Mouse (Mus musculus) liver, embryonic 11.5 days (tissue): ENCODE measurements at regions not wholly inside any gene's neighbourhood (a gene's known extent, or its start where the extent isn't known, plus 50 kb on each side); places are given as distances from the start of the nearest gene placed in this dataset.

ENCODE experiments used
- ATAC-seq: fragments of 200-750 bp; cut with Nextera tagmentation; replicated peaks from 2 replicates; pipeline ENCODE4 v1.8.0; 2017; ENCODE audit warnings: moderate number of reproducible peaks, mild to moderate bottlenecking, moderate TSS enrichment, moderate library complexity; ENCODE audit not compliant: low FRiP score
- DNase-seq: peaks from one replicate; pipeline ENCODE4 v3.0.0-alpha.2; 2017; ENCODE audit warnings: low spot score
- H3K27ac ChIP-seq: fragments of 300-500 bp; sonication (generic); 2 replicates; pipeline ENCODE4 v1.5.1; 2014; ENCODE audit warnings: mild to moderate bottlenecking, low read depth, low read length, control low read depth
- H3K27me3 ChIP-seq: fragments of 300-500 bp; sonication (generic); replicated peaks from 2 replicates; pipeline ENCODE4 v1.6.1; 2014; ENCODE audit warnings: low read length, mixed read lengths; ENCODE audit not compliant: control insufficient read depth, insufficient read depth
- H3K36me3 ChIP-seq: fragments of 300-500 bp; sonication (generic); 2 replicates; pipeline ENCODE4 v1.6.1; 2014; ENCODE audit warnings: mild to moderate bottlenecking, low read length, moderate library complexity, mixed read lengths; ENCODE audit not compliant: control insufficient read depth, insufficient read depth
- H3K4me1 ChIP-seq: fragments of 300-500 bp; sonication (generic); replicated peaks from 2 replicates; pipeline ENCODE4 v1.6.1; 2014; ENCODE audit warnings: low read length, mixed read lengths; ENCODE audit not compliant: control insufficient read depth, insufficient read depth
- H3K4me2 ChIP-seq: fragments of 300-500 bp; sonication (generic); 2 replicates; pipeline ENCODE4 v1.6.1; 2014; ENCODE audit warnings: mild to moderate bottlenecking, control low read depth, moderate library complexity
- H3K4me3 ChIP-seq: fragments of 300-500 bp; sonication (generic); 2 replicates; pipeline ENCODE4 v1.5.1; 2014; ENCODE audit warnings: low read depth, low read length, control low read depth
- H3K9ac ChIP-seq: fragments of 300-500 bp; sonication (generic); 2 replicates; pipeline ENCODE4 v1.6.1; 2014; ENCODE audit warnings: low read depth, low read length, control low read depth
- H3K9me3 ChIP-seq: fragments of 300-500 bp; sonication (generic); 2 replicates; pipeline ENCODE4 v1.6.1; 2016; ENCODE audit warnings: low read length, inconsistent platforms, mixed read lengths; ENCODE audit not compliant: control insufficient read depth
- WGBS: fragments of 180-500 bp; shearing (Covaris S2); extraction: QIAGEN DNeasy Blood & Tissue Kit; methylation state at CpG from one replicate; pipeline ENCODE4 v1.1.7; 2014; 5-methylcytosine and 5-hydroxymethylcytosine counted together

GRCm38 (mm10) chr7:136047364-136047945 is 331.3 kb upstream of the Mki67 start:
- Histone ChIP-seq H3K27ac (no peak overlapping the region), H3K4me2 (no peak overlapping the region), H3K4me1 (no peaks in the 10 kb centered on the region), H3K27me3 (no peaks in the 10 kb centered on the region; the same call in 1 of the 2 replicates), H3K36me3 (no peaks in the 10 kb centered on the region), H3K9ac (no peak overlapping the region), H3K9me3 (no peaks in the 10 kb centered on the region), H3K4me3 (no peak overlapping the region)
- DNase-seq (no peak), ATAC-seq (no peak)
- WGBS, result 61% methylated on average over 7 of the region's 7 CpGs

- ATAC-seq (no peak), DNase-seq (no peak)
- no peak overlapping the region for H3K4me2 ChIP-seq
- H3K4me1 ChIP-seq, result no peaks in the 10 kb centered on the region
- 54% methylated on average over 8 of the region's 8 CpGs for WGBS
- no peak overlapping the region for H3K27ac ChIP-seq
- no peak overlapping the region for H3K9ac ChIP-seq
- no peaks in the 10 kb centered on the region for H3K36me3 ChIP-seq
- H3K4me3 ChIP-seq, result no peak overlapping the region
- H3K27me3 ChIP-seq, result no peaks in the 10 kb centered on the region; the same call in 1 of the 2 replicates
- H3K9me3 ChIP-seq, result no peaks in the 10 kb centered on the region
These were observed 332.9 kb upstream of the Mki67 start for GRCm38 (mm10) chr7:136048925-136049586.

GRCm38 (mm10) chr7:136049587-136049930 is 333.4 kb upstream of the Mki67 start:
- H3K4me3 ChIP-seq, result no peak overlapping the region
- H3K4me1 ChIP-seq, result no peaks in the 10 kb centered on the region
- WGBS, result 73% methylated on average over 4 of the region's 4 CpGs
- no peaks in the 10 kb centered on the region for H3K36me3 ChIP-seq
- no peak overlapping the region for H3K27ac ChIP-seq
- no peak overlapping the region for H3K4me2 ChIP-seq
- DNase-seq (no peak), ATAC-seq (no peak)
- no peaks in the 10 kb centered on the region; the same call in 1 of the 2 replicates for H3K27me3 ChIP-seq
- H3K9ac ChIP-seq, result no peak overlapping the region
- no peaks in the 10 kb centered on the region for H3K9me3 ChIP-seq

GRCm38 (mm10) chr7:136050116-136050515 is 334.0 kb upstream of the Mki67 start:
- H3K9me3 ChIP-seq, result no peaks in the 10 kb centered on the region
- H3K27me3 ChIP-seq, result no peaks in the 10 kb centered on the region; the same call in 1 of the 2 replicates
- no peak overlapping the region for H3K4me3 ChIP-seq
- ATAC-seq (no peak), DNase-seq (no peak)
- WGBS, result 60% methylated on average over 3 of the region's 3 CpGs
- no peaks in the 10 kb centered on the region for H3K36me3 ChIP-seq
- no peak overlapping the region for H3K9ac ChIP-seq
- no peak overlapping the region for H3K27ac ChIP-seq
- H3K4me2 ChIP-seq, result no peak overlapping the region
- no peaks in the 10 kb centered on the region for H3K4me1 ChIP-seq

- Histone ChIP-seq H3K9ac (no peak overlapping the region), H3K27me3 (no peaks in the 10 kb centered on the region), H3K9me3 (no peaks in the 10 kb centered on the region), H3K4me1 (no peaks in the 10 kb centered on the region), H3K36me3 (no peaks in the 10 kb centered on the region), H3K4me2 (no peak overlapping the region), H3K27ac (no peak overlapping the region), H3K4me3 (no peak overlapping the region)
- ATAC-seq, result no peak
- WGBS, result 64% methylated on average over 16 of the region's 16 CpGs
- no peak for DNase-seq
These were observed 340.8 kb upstream of the Mki67 start for GRCm38 (mm10) chr7:136056876-136057484.

- DNase-seq, result no peak
- Histone ChIP-seq H3K4me2 (no peak overlapping the region), H3K9me3 (no peaks in the 10 kb centered on the region)
These were observed 342.2 kb upstream of the Mki67 start for GRCm38 (mm10) chr7:136058319-136058718.

GRCm38 (mm10) chr7:136058751-136059681 is 342.9 kb upstream of the Mki67 start:
- Histone ChIP-seq H3K9me3 (no peaks in the 10 kb centered on the region), H3K36me3 (no peaks in the 10 kb centered on the region), H3K4me1 (no peaks in the 10 kb centered on the region), H3K9ac (no peak overlapping the region), H3K4me2 (no peak overlapping the region), H3K4me3 (no peak overlapping the region), H3K27ac (no peak overlapping the region), H3K27me3 (no peaks in the 10 kb centered on the region)
- no peak for ATAC-seq
- 55% methylated on average over 14 of the region's 14 CpGs for WGBS
- DNase-seq, result no peak

More at GRCm38 (mm10) chr7:136058319-136058718, 342.2 kb upstream of the Mki67 start:
- ATAC-seq, result no peak
- no peak overlapping the region for H3K9ac ChIP-seq
- no peak overlapping the region for H3K27ac ChIP-seq
- no peaks in the 10 kb centered on the region for H3K4me1 ChIP-seq
- no peaks in the 10 kb centered on the region for H3K27me3 ChIP-seq
- WGBS, result 69% methylated on average over 5 of the region's 5 CpGs
- no peaks in the 10 kb centered on the region for H3K36me3 ChIP-seq
- no peak overlapping the region for H3K4me3 ChIP-seq

- H3K4me3 ChIP-seq, result no peak overlapping the region
- ATAC-seq, result no peak
- H3K4me1 ChIP-seq, result no peaks in the 10 kb centered on the region
- 56% methylated on average over 11 of the region's 11 CpGs for WGBS
- DNase-seq, result no peak
- H3K9ac ChIP-seq, result no peak overlapping the region
- H3K9me3 ChIP-seq, result no peaks in the 10 kb centered on the region
- H3K4me2 ChIP-seq, result no peak overlapping the region
- no peaks in the 10 kb centered on the region for H3K27me3 ChIP-seq
- no peaks in the 10 kb centered on the region for H3K36me3 ChIP-seq
- no peak overlapping the region for H3K27ac ChIP-seq
These were observed 343.7 kb upstream of the Mki67 start for GRCm38 (mm10) chr7:136059896-136060295.
